34 mouse cellular contexts compared by ENCODE assay signal in the genomic region with DNA sequence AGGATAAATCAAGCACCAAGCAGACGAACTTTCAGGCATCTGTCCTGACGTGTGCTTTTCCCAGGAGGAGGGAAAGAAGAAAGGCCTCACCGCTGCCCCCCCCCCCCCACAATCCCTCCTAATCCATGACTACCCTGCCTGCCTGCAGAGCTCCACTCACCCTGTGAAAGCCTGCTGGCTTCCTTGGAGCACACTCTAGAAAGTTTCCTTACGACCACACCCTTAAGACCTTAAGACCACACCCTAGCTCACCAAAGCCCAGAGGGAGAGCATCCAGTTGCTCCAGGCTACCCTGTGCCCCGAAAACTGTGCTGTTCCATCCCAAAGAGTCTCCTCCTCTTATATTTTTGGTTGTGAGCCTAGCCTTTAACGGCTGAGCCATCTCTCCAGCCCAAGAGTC.
"Had no signal": no experiment of that assay in that cellular context is flagged by ENCODE, and none has a peak within 500 bp of the region (broad histone marks: within the 10 kb centered on the region; RNA-seq: fewer than 3 reads in every experiment).

No protein-coding gene starts in this region.

- H3K4me2 ChIP-seq: heart, embryonic 11.5 days; heart, embryonic 12.5 days; heart, embryonic 13.5 days; heart, embryonic 15.5 days; hindbrain, embryonic 12.5 days; hindbrain, embryonic 14.5 days; hindbrain, embryonic 15.5 days; intestine, embryonic 15.5 days; kidney, embryonic 15.5 days had no signal

- H3K27me3 ChIP-seq: heart, embryonic 15.5 days; hindbrain, embryonic 15.5 days; intestine, embryonic 15.5 days had no signal

- DNase-seq: heart, postnatal 10 days; heart, postnatal 14 days; heart, postnatal 36 days; heart, postnatal 4 days; kidney, adult 11 months; kidney, adult 18-20 months; kidney, adult 2 months; kidney, adult 8-10 months; kidney, adult 9 months; kidney, postnatal 10 days; kidney, postnatal 14 days; kidney, postnatal 25 days; kidney, postnatal 36 days; layer of hippocampus, adult 9-11 months; layer of hippocampus, postnatal 36 days had no signal

- H3K9ac ChIP-seq: heart, embryonic 12.5 days; heart, embryonic 13.5 days; heart, embryonic 15.5 days; hindbrain, embryonic 12.5 days; hindbrain, embryonic 14.5 days; hindbrain, embryonic 15.5 days; intestine, embryonic 15.5 days; kidney, embryonic 15.5 days had no signal

- H3K9me3 ChIP-seq: heart, embryonic 10.5 days; heart, embryonic 12.5 days; heart, embryonic 13.5 days; heart, embryonic 15.5 days; hindbrain, embryonic 10.5 days; hindbrain, embryonic 12.5 days; hindbrain, embryonic 15.5 days; intestine, embryonic 15.5 days; kidney, embryonic 15.5 days had no signal

- H3K4me3 ChIP-seq: heart, embryonic 10.5 days; heart, embryonic 12.5 days; heart, embryonic 13.5 days; heart, embryonic 15.5 days; hindbrain, embryonic 10.5 days; hindbrain, embryonic 12.5 days; hindbrain, embryonic 15.5 days; intestine, embryonic 15.5 days; kidney, embryonic 15.5 days; layer of hippocampus, adult 2 months; left cerebral cortex, adult 2 months had no signal

- H3K36me3 ChIP-seq: heart, embryonic 10.5 days; heart, embryonic 12.5 days; heart, embryonic 13.5 days; heart, embryonic 15.5 days; hindbrain, embryonic 10.5 days; hindbrain, embryonic 12.5 days; hindbrain, embryonic 15.5 days; intestine, embryonic 15.5 days; kidney, embryonic 15.5 days had no signal

- ATAC-seq: hindbrain, embryonic 16.5 days; hindbrain, postnatal 0 days; inflammation-experienced regulatory T-cells, adult 6 months; intestine, embryonic 15.5 days; intestine, embryonic 16.5 days; intestine, postnatal 0 days had no signal

- H3K27ac ChIP-seq: heart, embryonic 10.5 days; heart, embryonic 13.5 days; heart, embryonic 15.5 days; hindbrain, embryonic 10.5 days; hindbrain, embryonic 12.5 days; hindbrain, embryonic 14.5 days; hindbrain, embryonic 15.5 days; hindbrain, postnatal 0 days; intestine, embryonic 15.5 days; kidney, embryonic 15.5 days; kidney, postnatal 0 days; layer of hippocampus, adult 2 months; left cerebral cortex, adult 2 months had no signal
